Mouse (Mus musculus) gastrocnemius, postnatal 36 days (tissue): ENCODE results near the gene Ttc4. TPM values are rescaled to one million over a fixed set of nuclear protein-coding genes. Genes with fewer than 3 reads are reported as not detected.

Experiments
- DNase-seq, 2 experiments: peaks; one replicate each; pipeline ENCODE4 v3.0.0; 2022
- intact Hi-C: fragments of 180-260 bp; cut with DNase I; formaldehyde crosslinking; loops from one replicate; pipeline ENCODE4 v1.15.1; 2025
- total RNA-seq, 2 experiments: library from RNA; stranded (reverse); gene quantifications; 2 replicates each; pipeline ENCODE4 v1.2.3; 2021

Gene Ttc4
- total RNA-seq, 2 experiments from 2014 or later = 21.6 to 24.4 TPM

- DNase-seq = no peak
- intact Hi-C loops = loop anchor here (10.0 kb wide), 1 partner anchor 538 kb away; no protein-coding TSS in a partner anchor
Observed at GRCm38 (mm10) chr4:106617056-106617455, 61.7 kb downstream of the Ttc4 start, which contains the start of gene Lexm. Gene Lexm (minus strand): TSS chr4:106617241.

GRCm38 (mm10) chr4:106615637-106616036, 63.1 kb downstream of the Ttc4 start:
- DNase-seq = no peak
- intact Hi-C loops = loop anchor here (2.0 to 10.0 kb wide), 2 partner anchors 93 to 539 kb away; no protein-coding TSS in a partner anchor

GRCm38 (mm10) chr4:106614881-106615280, 63.9 kb downstream of the Ttc4 start:
- intact Hi-C loops = loop anchor here (2.0 to 10.0 kb wide), 2 partner anchors 94 to 540 kb away; no protein-coding TSS in a partner anchor
- DNase-seq = no peak

GRCm38 (mm10) chr4:106614180-106614797, 64.5 kb downstream of the Ttc4 start:
- peak in 1 of 2 experiments; percentile 46 for DNase-seq
- intact Hi-C loops = loop anchor here (2.0 to 10.0 kb wide), 2 partner anchors 95 to 541 kb away; no protein-coding TSS in a partner anchor

GRCm38 (mm10) chr4:106613560-106613959, 65.2 kb downstream of the Ttc4 start:
- intact Hi-C loops = loop anchor here (10.0 kb wide), 1 partner anchor 541 kb away; no protein-coding TSS in a partner anchor
- DNase-seq = no peak

GRCm38 (mm10) chr4:106613105-106613504, 65.6 kb downstream of the Ttc4 start:
- intact Hi-C loops = loop anchor here (10.0 kb wide), 1 partner anchor 542 kb away; no protein-coding TSS in a partner anchor

More at GRCm38 (mm10) chr4:106613105-106613504, 65.6 kb downstream of the Ttc4 start:
- no peak for DNase-seq

Other genes with a start within 250 kb of the Ttc4 start
- gene Pcsk9, start 214.6 kb downstream of the Ttc4 start, total RNA-seq = under 1 TPM in 1 of 2 experiments, not detected in 1; 0.08 TPM
- gene Bsnd, start 186.7 kb downstream of the Ttc4 start, total RNA-seq = not detected
- gene Dhcr24, start 117.9 kb downstream of the Ttc4 start, total RNA-seq = 1 to 10 TPM; 1.5 to 2.3 TPM
- not detected for gene Lexm, start 61.7 kb downstream of the Ttc4 start, total RNA-seq
- not detected for gene Ttc22, start 56.5 kb downstream of the Ttc4 start, total RNA-seq
- gene Pars2, start 27.9 kb downstream of the Ttc4 start, total RNA-seq = 1 to 10 TPM; 1.3 to 1.7 TPM
- under 1 TPM; 0.47 to 0.64 TPM for gene Mroh7, start 52.0 kb upstream of the Ttc4 start, total RNA-seq
- gene Fam151a, start 54.9 kb upstream of the Ttc4 start, total RNA-seq = not detected
- gene Acot11, start 126.1 kb upstream of the Ttc4 start, total RNA-seq = 1 to 10 TPM; 7.9 to 9.5 TPM
- 10 to 100 TPM; 21.3 to 25.6 TPM for gene Ssbp3, start 231.8 kb upstream of the Ttc4 start, total RNA-seq